Mouse (Mus musculus) C2C12 (cell line): ENCODE data around the gene Sema4g. TPM values are rescaled to one million over a fixed set of nuclear protein-coding genes. Genes with fewer than 3 reads are reported as not detected.
A peak's percentile ranks its signal among the peaks of the same experiment; 100 is the strongest.

Experiments used
- H3K27me3 ChIP-seq: one replicate; pipeline ENCODE4 v1.6.1; 2011; ENCODE audit not compliant: control insufficient read depth, insufficient read depth, insufficient read length
- H3K36me3 ChIP-seq: one replicate; pipeline ENCODE4 v1.6.1; 2011; ENCODE audit not compliant: control insufficient read depth, insufficient read depth
- H3K4me3 ChIP-seq: one replicate; pipeline ENCODE4 v1.5.1; 2011; ENCODE audit warnings: mild to moderate bottlenecking, control low read depth; ENCODE audit not compliant: poor library complexity, insufficient read depth, severe bottlenecking
- H3K79me2 ChIP-seq: one replicate; pipeline ENCODE4 v1.6.1; 2011; ENCODE audit not compliant: control insufficient read depth, insufficient read depth
- H3K79me3 ChIP-seq: one replicate; pipeline ENCODE4 v1.6.1; 2011; ENCODE audit warnings: low read depth, control low read depth
- H3ac ChIP-seq: one replicate; pipeline ENCODE3; 2011; ENCODE audit warnings: low read depth; ENCODE audit not compliant: control insufficient read depth, insufficient read length
- CEBPB ChIP-seq: IDR thresholded peaks from one replicate; pipeline ENCODE4 v1.6.1; 2011; ENCODE audit warnings: low read depth, mild to moderate bottlenecking, control low read depth, moderate library complexity
- CTCF ChIP-seq: IDR thresholded peaks from one replicate; pipeline ENCODE4 v1.5.1; 2011; ENCODE audit not compliant: control insufficient read depth, insufficient read depth, insufficient read length
- FOSL1 ChIP-seq: IDR thresholded peaks from one replicate; pipeline ENCODE4 v1.8.0; 2011; ENCODE audit warnings: mild to moderate bottlenecking, low read length; ENCODE audit not compliant: poor library complexity, insufficient read depth, severe bottlenecking
- MAX ChIP-seq: IDR thresholded peaks from one replicate; pipeline ENCODE4 v1.6.1; 2011; ENCODE audit warnings: mild to moderate bottlenecking, control low read depth
- MYOD1 ChIP-seq: IDR thresholded peaks from one replicate; pipeline ENCODE4 v1.6.1; 2011; ENCODE audit warnings: low read depth; ENCODE audit not compliant: control insufficient read depth, insufficient read length
- MYOG ChIP-seq: IDR thresholded peaks from one replicate; pipeline ENCODE4 v1.6.1; 2011; ENCODE audit not compliant: control insufficient read depth, insufficient read length; ENCODE audit errors: extremely low read depth
- USF1 ChIP-seq: IDR thresholded peaks from one replicate; pipeline ENCODE4 v1.6.1; 2011; ENCODE audit warnings: low read depth, mild to moderate bottlenecking, control low read depth, moderate library complexity
- long read RNA-seq, 2 experiments: library from polyadenylated mRNA; unstranded; transcript quantifications; one replicate each; pipeline ENCODE4 v2.0.0; 2019 to 2020
- polyA plus RNA-seq: library from polyadenylated mRNA; unstranded; fragments of >200 nt; fragmentation: generic; extraction: Trizol; gene quantifications from one replicate; pipeline ENCODE4 v1.2.1, GENCODE M21; 2012; ENCODE audit warnings: missing spikeins

Sema4g gene
- 0.30 TPM for polyA plus RNA-seq
- long read RNA-seq, experiment 1: 0 reads
- long read RNA-seq, experiment 2: 0 reads

DNA sequence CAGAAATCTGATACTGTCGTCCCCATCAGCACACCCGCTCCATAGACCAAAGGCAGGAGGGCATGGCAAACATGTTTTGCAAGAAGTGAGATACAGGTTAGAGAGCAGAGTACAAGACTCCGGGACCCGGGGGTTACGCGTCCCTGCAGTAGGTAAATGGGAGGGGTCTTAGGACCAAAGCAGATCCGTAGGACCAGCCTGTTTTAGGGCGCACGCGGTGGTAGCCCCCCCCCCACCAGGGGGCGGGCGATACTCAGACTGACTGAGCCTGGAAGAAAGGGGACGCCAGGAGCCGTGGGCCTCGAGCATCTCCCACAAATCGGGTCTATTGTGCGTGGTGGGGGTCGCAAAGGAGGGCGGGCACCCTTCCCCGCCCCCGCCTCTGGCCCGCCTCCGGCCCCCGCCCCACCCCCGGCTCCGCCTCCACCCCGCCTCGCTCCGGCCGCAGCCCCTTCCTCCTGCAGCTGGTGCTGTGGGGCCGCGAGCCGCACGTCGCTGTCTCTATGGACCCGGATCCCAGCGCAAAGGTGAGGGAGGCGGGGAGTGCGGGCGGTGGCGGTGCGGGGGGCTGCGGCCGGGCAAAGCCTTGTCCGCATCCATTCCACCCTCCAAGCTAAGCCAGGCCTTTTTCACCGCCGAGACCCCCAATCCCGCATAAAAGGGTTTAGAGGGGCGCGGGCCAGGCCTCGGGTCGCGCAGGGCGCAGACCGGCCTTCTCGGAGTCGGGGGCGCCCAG, at the start of gene Sema4g:
Gene Sema4g (plus strand): TSS at position 271 of the 736 bp plus-strand sequence.
- H3K79me2 ChIP-seq: no peaks in the 10 kb centered on the region
- H3K79me3 ChIP-seq: no peaks in the 10 kb centered on the region
- H3K36me3 ChIP-seq: no peaks in the 10 kb centered on the region
- TF ChIP-seq CEBPB (no peak), CTCF (peak; percentile 4)
- H3K27me3 ChIP-seq: no peaks in the 10 kb centered on the region
- no peak within 1 kb of the TSS for H3ac ChIP-seq
- no peak within 1 kb of the TSS for H3K4me3 ChIP-seq

DNA sequence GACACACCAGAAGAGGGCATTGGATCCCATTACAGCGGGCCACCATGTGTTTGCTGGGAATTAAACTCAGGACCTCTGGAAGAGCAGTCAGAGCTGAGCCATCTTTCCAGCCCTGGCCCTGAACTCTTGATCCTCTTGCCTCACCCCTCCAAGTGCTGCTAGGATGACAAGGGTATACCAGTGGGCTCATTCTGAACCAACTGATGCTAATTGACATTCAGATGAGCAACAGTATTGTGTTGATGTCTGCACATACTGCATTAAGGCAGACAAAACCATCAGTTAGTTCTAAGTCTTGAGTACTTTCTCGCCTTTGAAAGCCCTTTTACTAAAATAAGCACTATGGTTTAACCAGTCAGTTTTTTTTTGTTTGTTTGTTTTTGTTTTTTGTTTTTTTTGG, 29.3 kb upstream of the Sema4g start:
- no peak for TF ChIP-seq MYOG
- no peak for TF ChIP-seq CEBPB
- no peak for TF ChIP-seq CTCF
- peaks cover 2% of the 10 kb centered on the region for H3K79me3 ChIP-seq
- peaks cover 86% of the 10 kb centered on the region for H3K36me3 ChIP-seq
- H3K4me3 ChIP-seq: no peak overlapping the region
- no peaks in the 10 kb centered on the region for H3K79me2 ChIP-seq
- no peaks in the 10 kb centered on the region for H3K27me3 ChIP-seq
- no peak overlapping the region for H3ac ChIP-seq

DNA sequence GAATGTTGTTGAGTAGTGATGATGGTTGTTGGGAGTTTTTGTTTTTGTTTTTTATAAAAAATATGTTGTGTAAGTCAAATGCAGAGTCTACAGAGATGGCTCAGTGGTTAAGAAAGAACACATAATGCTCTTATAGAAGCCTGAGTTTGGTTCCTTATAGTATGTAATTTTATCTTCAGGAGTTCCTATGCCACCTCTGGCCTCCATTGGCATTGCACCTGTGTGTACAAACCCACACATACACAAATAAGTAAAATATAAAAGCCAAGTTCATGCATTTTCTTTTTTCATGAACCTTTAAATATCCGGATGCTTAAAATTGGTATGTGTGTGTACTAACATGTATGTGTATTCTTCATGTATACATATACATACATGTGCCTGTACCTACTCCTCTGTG, 22.9 kb upstream of the Sema4g start:
- Histone ChIP-seq H3K27me3 (no peaks in the 10 kb centered on the region), H3K36me3 (peaks cover 93% of the 10 kb centered on the region), H3ac (no peak overlapping the region), H3K79me2 (no peaks in the 10 kb centered on the region), H3K79me3 (no peaks in the 10 kb centered on the region), H3K4me3 (no peak overlapping the region)
- TF ChIP-seq MYOD1 (no peak), MAX (no peak), MYOG (no peak)

DNA sequence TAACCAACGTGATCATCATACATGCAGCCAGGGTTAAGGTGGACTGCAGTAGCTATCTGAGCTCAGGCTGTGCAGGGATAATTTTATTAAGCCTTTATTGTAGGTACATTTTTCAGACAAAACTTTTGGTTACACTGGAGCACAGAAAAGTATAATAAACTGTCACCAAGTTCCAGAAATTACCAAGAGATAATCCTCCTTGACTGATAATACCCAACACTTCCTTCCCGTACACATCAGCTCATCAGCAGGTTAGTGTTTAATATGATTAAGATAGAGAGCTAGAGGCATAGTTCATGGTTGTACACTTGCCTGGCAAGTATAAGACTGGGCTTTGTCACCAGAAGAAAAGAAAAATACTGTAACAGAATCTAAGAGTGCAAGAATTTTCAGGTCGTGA, 20.6 kb upstream of the Sema4g start:
- H3K79me3 ChIP-seq: no peaks in the 10 kb centered on the region
- H3K4me3 ChIP-seq: no peak overlapping the region
- H3ac ChIP-seq: no peak overlapping the region
- peaks cover 93% of the 10 kb centered on the region for H3K36me3 ChIP-seq
- TF ChIP-seq CTCF (no peak), MYOG (no peak), MAX (no peak), USF1 (no peak), FOSL1 (no peak)
- no peaks in the 10 kb centered on the region for H3K27me3 ChIP-seq
- no peaks in the 10 kb centered on the region for H3K79me2 ChIP-seq

DNA sequence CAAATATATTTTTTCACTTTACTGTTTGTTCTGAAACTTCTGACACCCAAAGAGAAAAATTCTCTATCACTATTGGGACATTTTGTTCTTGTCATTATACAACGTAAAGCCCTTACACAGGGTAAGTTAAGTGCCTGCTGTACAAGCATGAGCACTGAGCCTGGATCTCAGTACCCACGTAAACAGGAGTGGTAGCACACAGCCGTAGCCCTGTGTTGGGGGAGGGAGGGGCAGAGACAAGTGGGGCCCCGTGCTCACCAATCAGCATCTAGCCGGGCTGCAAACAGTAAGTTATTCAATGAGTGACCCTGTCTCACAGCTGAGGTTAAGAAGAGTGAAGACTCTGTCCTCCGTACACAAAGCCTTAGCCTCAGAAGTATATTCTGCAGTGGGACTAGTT, 12.3 kb upstream of the Sema4g start:
- no peak overlapping the region for H3ac ChIP-seq

DNA sequence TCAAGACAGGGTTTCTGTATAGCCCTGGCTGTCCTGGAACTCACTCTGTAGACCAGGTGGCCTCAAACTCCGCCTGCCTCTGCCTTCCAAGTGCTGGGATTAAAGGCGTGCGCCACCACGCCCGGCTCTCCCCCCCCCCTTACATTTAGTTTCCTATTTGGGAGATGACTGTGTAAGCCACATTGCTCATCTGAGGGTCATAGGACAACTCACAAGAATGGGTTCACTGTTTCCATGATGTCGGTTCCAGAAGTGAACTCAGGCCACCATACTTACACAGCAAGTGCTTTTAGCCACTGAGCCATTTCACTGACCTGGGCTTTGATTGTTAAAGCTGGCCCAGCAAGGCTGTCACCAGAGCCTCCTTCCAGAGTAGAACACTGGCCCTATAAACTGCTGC, 11.8 kb upstream of the Sema4g start:
- H3K79me3 ChIP-seq: no peaks in the 10 kb centered on the region
- no peak overlapping the region for H3K4me3 ChIP-seq
- TF ChIP-seq MYOG: no peak
- no peak for TF ChIP-seq CEBPB
- TF ChIP-seq CTCF: no peak
- TF ChIP-seq FOSL1: no peak
- TF ChIP-seq MYOD1: no peak
- no peak for TF ChIP-seq USF1
- no peak for TF ChIP-seq MAX
- H3K36me3 ChIP-seq: peaks cover 97% of the 10 kb centered on the region
- no peaks in the 10 kb centered on the region for H3K79me2 ChIP-seq
- no peak overlapping the region for H3ac ChIP-seq
- H3K27me3 ChIP-seq: no peaks in the 10 kb centered on the region

More for the DNA sequence above, 12.3 kb upstream of the Sema4g start:
- Histone ChIP-seq H3K4me3 (no peak overlapping the region), H3K27me3 (no peaks in the 10 kb centered on the region), H3K79me2 (no peaks in the 10 kb centered on the region), H3K79me3 (no peaks in the 10 kb centered on the region), H3K36me3 (peaks cover 97% of the 10 kb centered on the region)
- TF ChIP-seq CTCF: no peak
- no peak for TF ChIP-seq FOSL1
